Mouse (Mus musculus) cerebellum, postnatal 4 days (tissue): ENCODE results near the gene Ruvbl1.

ENCODE experiments used
- DNase-seq, 2 experiments: peaks; one replicate each; pipeline ENCODE4 v3.0.0; 2022; ENCODE audit warnings: low spot score in 2 of 2, mixed read lengths in 1 of 2

The Ruvbl1 gene

GRCm38 (mm10) chr6:88544644-88545396 is 79.6 kb downstream of the Ruvbl1 start:
- no peak for DNase-seq

DNA sequence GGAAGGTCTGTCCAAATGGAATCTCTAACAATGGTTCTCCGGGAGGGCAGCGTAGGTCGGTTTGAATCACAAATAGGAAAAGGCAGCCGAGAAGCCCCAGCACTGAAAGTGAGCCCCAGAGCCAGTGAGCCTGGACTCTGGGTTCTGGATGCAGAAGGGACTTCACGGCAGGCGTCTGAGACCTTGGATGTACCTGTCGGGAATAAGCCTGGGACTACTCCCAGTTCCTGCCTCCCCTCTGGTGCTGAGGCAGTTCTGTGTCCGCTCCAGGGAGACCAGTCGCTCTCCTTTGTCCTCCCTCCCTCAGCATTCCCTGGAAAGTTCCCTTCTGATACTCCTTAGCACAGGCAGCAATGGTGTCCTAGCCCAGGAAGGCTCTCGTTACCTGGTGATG is 80.2 kb downstream of the Ruvbl1 start:
- DNase-seq = no peak
